Mouse (Mus musculus): ENCODE data around the gene Tekt3. TPM values are rescaled to one million over a fixed set of nuclear protein-coding genes. Genes with fewer than 3 reads are reported as not detected.

The Tekt3 gene
- polyA plus RNA-seq, 1 experiment from 2014 or later = not detected

- WGBS = 88% methylated on average over 3 of the region's 3 CpGs
- Histone ChIP-seq H3K36me3 (no peaks in the 10 kb centered on the region), H3K9ac (no peak overlapping the region), H3K4me2 (no peak overlapping the region), H3K27me3 (no peaks in the 10 kb centered on the region), H3K27ac (no peak overlapping the region), H3K4me1 (replicated peaks) (no peaks in the 10 kb centered on the region), H3K9me3 (no peaks in the 10 kb centered on the region), H3K4me3 (no peak overlapping the region)
- ATAC-seq (ENCODE audit: low FRiP score) = no peak
Observed at GRCm38 (mm10) chr11:63084536-63084935, 23.1 kb downstream of the Tekt3 start.

- Histone ChIP-seq H3K4me1 (replicated peaks) (no peaks in the 10 kb centered on the region), H3K27ac (no peak overlapping the region)
- WGBS = 91% methylated on average over 6 of the region's 6 CpGs
Observed at GRCm38 (mm10) chr11:63088672-63089071, 27.2 kb downstream of the Tekt3 start.

DNA sequence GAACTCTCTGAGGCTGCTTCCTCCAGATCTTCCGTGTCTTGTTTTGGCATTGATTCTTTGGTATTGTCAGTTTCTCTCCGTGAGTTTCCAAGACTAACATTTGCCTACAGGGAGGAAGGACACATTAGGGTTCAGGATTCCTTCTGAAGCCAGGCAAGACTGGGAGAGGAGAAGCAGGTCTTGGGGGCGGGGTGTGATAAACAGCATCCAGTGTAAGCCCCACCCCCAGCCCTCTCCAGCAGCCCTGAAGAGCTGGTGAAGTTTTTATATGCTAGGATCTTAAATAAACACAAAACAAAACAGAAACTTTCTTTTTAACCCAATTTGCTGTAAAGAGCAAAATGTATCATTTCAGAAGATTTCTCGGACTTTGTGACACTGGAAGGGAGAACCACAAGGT, 28.8 kb downstream of the Tekt3 start:
- Histone ChIP-seq H3K4me2 (no peak overlapping the region), H3K4me1 (replicated peaks) (no peaks in the 10 kb centered on the region), H3K27ac (no peak overlapping the region)

More at GRCm38 (mm10) chr11:63088672-63089071, 27.2 kb downstream of the Tekt3 start:
- Histone ChIP-seq H3K27me3 (no peaks in the 10 kb centered on the region), H3K9me3 (no peaks in the 10 kb centered on the region), H3K4me3 (no peak overlapping the region), H3K4me2 (no peak overlapping the region), H3K36me3 (no peaks in the 10 kb centered on the region), H3K9ac (no peak overlapping the region)
- ATAC-seq (ENCODE audit: low FRiP score) = no peak

GRCm38 (mm10) chr11:63090986-63091385, 29.5 kb downstream of the Tekt3 start:
- Histone ChIP-seq H3K4me2 (no peak overlapping the region), H3K36me3 (no peaks in the 10 kb centered on the region), H3K9ac (no peak overlapping the region), H3K4me3 (no peak overlapping the region), H3K27me3 (no peaks in the 10 kb centered on the region), H3K4me1 (replicated peaks) (no peaks in the 10 kb centered on the region), H3K9me3 (no peaks in the 10 kb centered on the region), H3K27ac (no peak overlapping the region)
- no peak for ATAC-seq (ENCODE audit: low FRiP score)
- WGBS = 93% methylated on average over 6 of the region's 6 CpGs

More for the DNA sequence above, 28.8 kb downstream of the Tekt3 start:
- no peak for ATAC-seq (ENCODE audit: low FRiP score)
- Histone ChIP-seq H3K9me3 (no peaks in the 10 kb centered on the region), H3K9ac (no peak overlapping the region), H3K4me3 (no peak overlapping the region), H3K27me3 (no peaks in the 10 kb centered on the region), H3K36me3 (no peaks in the 10 kb centered on the region)
- 54% methylated on average over 4 of the region's 4 CpGs for WGBS

- no peak overlapping the region for H3K4me2 ChIP-seq
- no peaks in the 10 kb centered on the region for H3K27me3 ChIP-seq
- WGBS = 82% methylated on average over 5 of the region's 5 CpGs
- H3K4me3 ChIP-seq = no peak overlapping the region
- H3K9me3 ChIP-seq = no peaks in the 10 kb centered on the region
- no peaks in the 10 kb centered on the region for H3K36me3 ChIP-seq
- no peak overlapping the region for H3K27ac ChIP-seq
- ATAC-seq (ENCODE audit: low FRiP score) = no peak
- H3K9ac ChIP-seq = no peak overlapping the region
- no peaks in the 10 kb centered on the region for H3K4me1 ChIP-seq (replicated peaks)
Observed at GRCm38 (mm10) chr11:63092271-63092670, 30.8 kb downstream of the Tekt3 start.

GRCm38 (mm10) chr11:63093601-63094000, 32.1 kb downstream of the Tekt3 start:
- H3K4me3 ChIP-seq = no peak overlapping the region
- H3K36me3 ChIP-seq = no peaks in the 10 kb centered on the region
- WGBS = 79% methylated on average over 5 of the region's 5 CpGs
- H3K9ac ChIP-seq = no peak overlapping the region
- H3K4me1 ChIP-seq (replicated peaks) = no peaks in the 10 kb centered on the region
- H3K27ac ChIP-seq = no peak overlapping the region
- H3K4me2 ChIP-seq = no peak overlapping the region
- H3K27me3 ChIP-seq = no peaks in the 10 kb centered on the region
- H3K9me3 ChIP-seq = no peaks in the 10 kb centered on the region
- ATAC-seq (ENCODE audit: low FRiP score) = no peak

DNA sequence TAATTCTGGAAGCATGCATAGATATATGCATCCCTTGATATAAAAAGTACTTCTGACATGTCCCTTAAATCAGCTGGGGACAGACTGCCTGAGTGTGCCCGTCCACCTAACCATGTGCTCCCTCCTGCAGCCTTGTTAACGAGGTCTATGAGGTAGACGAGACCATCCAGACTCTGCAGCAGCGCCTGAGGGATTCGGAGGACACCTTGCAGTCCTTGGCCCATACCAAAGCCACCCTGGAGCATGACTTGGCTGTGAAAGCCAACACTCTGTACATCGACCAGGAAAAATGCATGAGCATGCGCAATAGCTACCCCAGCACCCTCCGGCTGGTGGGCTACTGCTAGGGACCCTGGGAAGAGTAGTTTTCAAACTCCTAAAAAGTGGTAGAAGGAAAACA, 33.0 kb downstream of the Tekt3 start:
- Histone ChIP-seq H3K4me2 (no peak overlapping the region), H3K4me3 (no peak overlapping the region), H3K9me3 (no peaks in the 10 kb centered on the region), H3K27me3 (no peaks in the 10 kb centered on the region), H3K36me3 (no peaks in the 10 kb centered on the region), H3K27ac (no peak overlapping the region), H3K4me1 (replicated peaks) (no peaks in the 10 kb centered on the region), H3K9ac (no peak overlapping the region)
- 90% methylated on average over 8 of the region's 8 CpGs for WGBS
- ATAC-seq (ENCODE audit: low FRiP score) = no peak

DNA sequence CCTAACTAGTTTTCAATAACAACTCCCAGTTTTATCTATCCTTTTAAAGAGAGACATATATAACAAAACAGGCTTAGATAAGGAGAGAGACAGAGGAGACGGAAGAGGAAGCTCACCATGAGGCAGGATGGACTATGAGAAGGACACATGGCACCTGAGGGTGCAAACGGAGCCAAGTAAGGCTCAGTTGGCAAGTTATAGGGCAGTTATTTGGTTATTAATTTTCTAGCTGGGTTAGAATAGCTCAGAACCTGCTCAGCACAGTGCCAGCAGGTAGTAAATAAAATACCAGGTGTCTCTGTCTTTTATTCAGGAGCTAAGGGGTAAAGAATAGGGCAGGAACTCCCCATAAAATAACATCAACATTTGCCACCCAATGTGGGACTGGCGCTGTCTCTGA, 36.6 kb downstream of the Tekt3 start:
- WGBS = 84% methylated on average over 3 of the region's 3 CpGs
- H3K27me3 ChIP-seq = no peaks in the 10 kb centered on the region
- ATAC-seq (ENCODE audit: low FRiP score) = no peak

DNA sequence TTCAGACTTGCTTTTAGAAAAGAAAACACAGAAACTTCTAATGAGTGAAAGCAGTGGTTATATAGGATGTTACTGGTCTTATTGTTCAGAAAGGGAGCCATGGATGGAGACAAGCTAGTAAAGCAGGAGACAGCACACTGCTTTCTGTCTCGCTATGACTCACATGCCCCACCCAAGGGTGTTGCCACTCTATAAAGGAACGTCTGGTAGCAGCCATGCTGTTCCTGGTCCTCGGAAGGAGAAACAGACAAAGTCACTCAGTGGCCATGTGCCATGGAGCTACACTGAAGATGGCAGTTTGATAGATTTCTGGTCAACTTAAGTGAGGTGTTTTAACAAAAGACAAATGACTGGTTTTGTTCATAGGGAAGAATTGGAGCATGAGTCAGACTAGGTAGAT, 37.9 kb downstream of the Tekt3 start:
- Histone ChIP-seq H3K27ac (no peak overlapping the region), H3K9me3 (no peaks in the 10 kb centered on the region), H3K36me3 (no peaks in the 10 kb centered on the region), H3K27me3 (no peaks in the 10 kb centered on the region), H3K9ac (no peak overlapping the region), H3K4me2 (no peak overlapping the region), H3K4me1 (replicated peaks) (no peaks in the 10 kb centered on the region), H3K4me3 (no peak overlapping the region)
- 86% methylated on average over 3 of the region's 3 CpGs for WGBS
- ATAC-seq (ENCODE audit: low FRiP score) = no peak

More for the DNA sequence above, 36.6 kb downstream of the Tekt3 start:
- Histone ChIP-seq H3K9ac (no peak overlapping the region), H3K4me3 (no peak overlapping the region), H3K4me2 (no peak overlapping the region), H3K27ac (no peak overlapping the region), H3K36me3 (no peaks in the 10 kb centered on the region), H3K4me1 (replicated peaks) (no peaks in the 10 kb centered on the region), H3K9me3 (no peaks in the 10 kb centered on the region)

DNA sequence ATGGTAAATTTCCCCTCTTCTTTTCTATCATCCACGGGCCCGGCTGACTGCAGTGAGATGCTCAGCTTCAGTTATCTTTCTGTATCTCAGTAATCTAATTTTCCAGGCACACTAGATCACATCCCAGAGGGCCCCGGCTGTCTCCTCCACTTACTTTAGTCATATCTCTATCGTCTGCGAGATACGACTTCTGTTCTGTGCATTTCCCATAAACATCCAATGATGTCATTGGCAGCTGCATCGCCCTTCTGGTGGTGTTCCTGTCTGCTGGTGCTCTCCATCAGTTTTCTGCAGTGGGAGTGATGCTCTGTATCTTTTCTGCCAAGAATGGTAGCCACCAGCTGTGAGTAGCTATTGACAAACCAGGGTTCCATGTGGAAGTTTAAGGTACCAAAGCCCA, 41.8 kb downstream of the Tekt3 start:
- no peak for ATAC-seq (ENCODE audit: low FRiP score)
- WGBS = 82% methylated on average over 7 of the region's 7 CpGs
- Histone ChIP-seq H3K9me3 (no peaks in the 10 kb centered on the region), H3K4me2 (no peak overlapping the region), H3K27me3 (no peaks in the 10 kb centered on the region), H3K36me3 (no peaks in the 10 kb centered on the region), H3K9ac (no peak overlapping the region), H3K4me3 (no peak overlapping the region), H3K27ac (no peak overlapping the region), H3K4me1 (replicated peaks) (no peaks in the 10 kb centered on the region)

- Histone ChIP-seq H3K27ac (no peak overlapping the region), H3K4me2 (no peak overlapping the region), H3K27me3 (no peaks in the 10 kb centered on the region), H3K4me3 (no peak overlapping the region), H3K36me3 (no peaks in the 10 kb centered on the region), H3K4me1 (replicated peaks) (no peaks in the 10 kb centered on the region), H3K9ac (no peak overlapping the region), H3K9me3 (no peaks in the 10 kb centered on the region)
- ATAC-seq (ENCODE audit: low FRiP score) = no peak
- WGBS = 90% methylated on average over 2 of the region's 2 CpGs
Observed at GRCm38 (mm10) chr11:63104026-63104425, 42.6 kb downstream of the Tekt3 start.

DNA sequence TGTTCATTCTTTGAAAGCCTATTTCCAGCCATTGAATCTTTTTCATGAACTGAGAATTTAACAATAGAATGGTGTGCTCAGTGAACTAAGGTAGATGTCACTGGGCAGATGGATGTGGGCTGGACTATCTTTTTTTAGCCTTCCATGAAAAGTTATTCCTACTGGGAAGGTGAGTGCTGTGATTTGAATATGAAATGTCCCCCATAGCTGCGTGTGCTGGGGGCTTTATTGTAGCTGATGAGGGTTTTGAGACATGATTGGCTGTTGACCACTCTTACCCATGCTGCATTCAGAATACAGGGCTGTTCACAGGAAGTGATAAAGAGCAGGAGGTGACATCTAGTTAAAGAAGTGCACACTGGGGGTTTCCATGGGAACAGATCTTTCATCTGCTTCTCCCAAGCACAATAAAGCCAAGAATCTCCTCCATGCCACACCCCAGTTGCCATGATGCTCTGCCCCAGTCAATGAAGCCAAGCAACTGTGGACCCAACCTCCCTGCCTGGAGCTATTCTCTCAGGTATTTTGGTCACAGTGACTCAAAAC, 47.8 kb downstream of the Tekt3 start:
- 33% methylated on average over 1 of the region's 1 CpGs for WGBS
- Histone ChIP-seq H3K4me1 (replicated peaks) (no peaks in the 10 kb centered on the region), H3K9ac (no peak overlapping the region), H3K9me3 (no peaks in the 10 kb centered on the region), H3K27ac (no peak overlapping the region), H3K36me3 (no peaks in the 10 kb centered on the region), H3K4me2 (no peak overlapping the region), H3K4me3 (no peak overlapping the region), H3K27me3 (no peaks in the 10 kb centered on the region)
- ATAC-seq (ENCODE audit: low FRiP score) = no peak

GRCm38 (mm10) chr11:63110329-63110728, 48.9 kb downstream of the Tekt3 start:
- Histone ChIP-seq H3K9me3 (no peaks in the 10 kb centered on the region), H3K27me3 (no peaks in the 10 kb centered on the region), H3K9ac (no peak overlapping the region), H3K4me3 (no peak overlapping the region), H3K4me1 (replicated peaks) (no peaks in the 10 kb centered on the region), H3K4me2 (no peak overlapping the region), H3K27ac (no peak overlapping the region), H3K36me3 (no peaks in the 10 kb centered on the region)
- no peak for ATAC-seq (ENCODE audit: low FRiP score)
- 91% methylated on average over 3 of the region's 3 CpGs for WGBS
